Mouse (Mus musculus) myocyte (in vitro differentiated cells): ENCODE measurements around the gene 1700019A02Rik.

Source experiments
- POLR2A ChIP-seq: IDR thresholded peaks from one replicate; pipeline ENCODE4 v1.6.1; 2011; ENCODE audit warnings: low read depth, mild to moderate bottlenecking, control low read depth, moderate library complexity; ENCODE audit not compliant: insufficient read length
- USF1 ChIP-seq: IDR thresholded peaks from one replicate; pipeline ENCODE4 v1.6.1; 2011; ENCODE audit warnings: low read depth, mild to moderate bottlenecking, control low read depth, moderate library complexity

GRCm38 (mm10) chr1:53189620-53190019 is 2.2 kb upstream of the 1700019A02Rik start:
- TF ChIP-seq POLR2A (no peak), USF1 (no peak)
